Comparison of ENCODE assay signal across 24 mouse cellular contexts in genomic region chr1:155700886-155701285, GRCm38 (mm10). TPM values are rescaled to one million over a fixed set of nuclear protein-coding genes. Genes with fewer than 3 reads are reported as not detected.
A peak's percentile ranks its signal among the peaks of the same experiment; 100 is the strongest.
DNase-seq lines count a peak whose midpoint lies in the region; ATAC-seq lines count a peak whose summit lies in the region.
"Had no signal": no experiment of that assay in that cellular context is flagged by ENCODE, and none has a peak within 500 bp of the region (broad histone marks: within the 10 kb centered on the region; RNA-seq: fewer than 3 reads in every experiment).

No protein-coding gene starts in this region.

- H3K27ac ChIP-seq in heart, embryonic 12.5 days (ENCODE audit: poor library complexity, severe bottlenecking), result no peak overlapping the region
- no peak overlapping the region for H3K27ac ChIP-seq in midbrain, embryonic 11.5 days (ENCODE audit: low read depth, low read length)
- H3K27ac ChIP-seq in midbrain, embryonic 15.5 days, result no peak overlapping the region
- H3K27ac ChIP-seq: heart, embryonic 15.5 days; hindbrain, embryonic 12.5 days; kidney, postnatal 0 days; liver, embryonic 12.5 days; lung, embryonic 15.5 days; midbrain, embryonic 13.5 days; stomach, embryonic 15.5 days had no signal

- no peaks in the 10 kb centered on the region for H3K9me3 ChIP-seq in heart, embryonic 12.5 days (replicated peaks)
- H3K9me3 ChIP-seq in midbrain, embryonic 11.5 days (ENCODE audit: control insufficient read depth, low read length), result no peaks in the 10 kb centered on the region
- H3K9me3 ChIP-seq in midbrain, embryonic 15.5 days, result no peaks in the 10 kb centered on the region
- H3K9me3 ChIP-seq: heart, embryonic 15.5 days; hindbrain, embryonic 12.5 days; liver, embryonic 12.5 days; lung, embryonic 15.5 days; midbrain, embryonic 13.5 days; stomach, embryonic 15.5 days had no signal

- intact Hi-C loops in heart, postnatal 14 days (cut with DNase I), result no loop called here

- no peak overlapping the region for H3K4me2 ChIP-seq in heart, embryonic 12.5 days
- H3K4me2 ChIP-seq in midbrain, embryonic 11.5 days, result no peak overlapping the region
- H3K4me2 ChIP-seq in midbrain, embryonic 15.5 days, result no peak overlapping the region
- H3K4me2 ChIP-seq: heart, embryonic 15.5 days; hindbrain, embryonic 12.5 days; liver, embryonic 12.5 days; lung, embryonic 15.5 days; midbrain, embryonic 13.5 days; stomach, embryonic 15.5 days had no signal

- no peak for ATAC-seq in heart, embryonic 12.5 days (ENCODE audit: insufficient number of reproducible peaks, low FRiP score)
- ATAC-seq in midbrain, embryonic 11.5 days (ENCODE audit: low FRiP score), result no peak
- no peak for ATAC-seq in midbrain, embryonic 15.5 days (replicated peaks)
- ATAC-seq: forebrain, embryonic 16.5 days; liver, embryonic 12.5 days; midbrain, embryonic 13.5 days had no signal

- H3K4me1 ChIP-seq in heart, embryonic 12.5 days (replicated peaks), result peaks cover 13% of the 10 kb centered on the region
- no peaks in the 10 kb centered on the region for H3K4me1 ChIP-seq in midbrain, embryonic 11.5 days (ENCODE audit: control insufficient read depth, insufficient read depth, low read length)
- H3K4me1 ChIP-seq in midbrain, embryonic 15.5 days, result no peaks in the 10 kb centered on the region
- H3K4me1 ChIP-seq: heart, embryonic 15.5 days; liver, embryonic 12.5 days; stomach, embryonic 15.5 days had no signal

- H3K4me3 ChIP-seq in heart, embryonic 12.5 days, result no peak overlapping the region
- H3K4me3 ChIP-seq in midbrain, embryonic 11.5 days (ENCODE audit: low read depth, low read length), result no peak overlapping the region
- no peak overlapping the region for H3K4me3 ChIP-seq in midbrain, embryonic 15.5 days
- H3K4me3 ChIP-seq: heart, embryonic 15.5 days; hindbrain, embryonic 12.5 days; liver, embryonic 12.5 days; lung, embryonic 15.5 days; midbrain, embryonic 13.5 days; stomach, embryonic 15.5 days had no signal

- no peak overlapping the region for H3K9ac ChIP-seq in heart, embryonic 12.5 days
- no peak overlapping the region for H3K9ac ChIP-seq in midbrain, embryonic 11.5 days (ENCODE audit: low read length)
- no peak overlapping the region for H3K9ac ChIP-seq in midbrain, embryonic 15.5 days
- H3K9ac ChIP-seq: heart, embryonic 15.5 days; hindbrain, embryonic 12.5 days; liver, embryonic 12.5 days; lung, embryonic 15.5 days; midbrain, embryonic 13.5 days; stomach, embryonic 15.5 days had no signal

- DNase-seq in adrenal gland, postnatal 10 days, result peak; percentile 34
- DNase-seq in adrenal gland, adult (ENCODE audit: inconsistent age in 2 of 2, low spot score in 1 of 2), result no peak
- DNase-seq in heart, postnatal 14 days, result peak; percentile 23 to 28
- DNase-seq in midbrain, embryonic 11.5 days (ENCODE audit: low spot score, missing footprints), result peak; percentile 75
- peak; percentile 50 for DNase-seq in gonadal fat pad, adult 2 months (ENCODE audit: low read depth)
- DNase-seq in embryo, embryonic 11 days, result no peak
- DNase-seq: adrenal gland, postnatal 25 days; cerebellum, adult 9-11 months; left cerebral cortex, postnatal 4 days; retina, postnatal 1 day; spleen, adult 18-20 months had no signal

- H3K27me3 ChIP-seq in heart, embryonic 12.5 days (replicated peaks), result peaks cover 3% of the 10 kb centered on the region; the same call in 1 of the 2 replicates
- no peaks in the 10 kb centered on the region for H3K27me3 ChIP-seq in midbrain, embryonic 11.5 days (ENCODE audit: control insufficient read depth, insufficient read depth, low read length)
- no peaks in the 10 kb centered on the region for H3K27me3 ChIP-seq in midbrain, embryonic 15.5 days (replicated peaks)
- H3K27me3 ChIP-seq: CH12.LX; heart, embryonic 15.5 days; lung, embryonic 15.5 days; stomach, embryonic 15.5 days had no signal

- no peaks in the 10 kb centered on the region for H3K36me3 ChIP-seq in heart, embryonic 12.5 days
- H3K36me3 ChIP-seq in midbrain, embryonic 11.5 days (ENCODE audit: control insufficient read depth, insufficient read depth, low read length), result no peaks in the 10 kb centered on the region
- no peaks in the 10 kb centered on the region for H3K36me3 ChIP-seq in midbrain, embryonic 15.5 days (replicated peaks)
- H3K36me3 ChIP-seq: heart, embryonic 15.5 days; hindbrain, embryonic 12.5 days; liver, embryonic 12.5 days; lung, embryonic 15.5 days; midbrain, embryonic 13.5 days; stomach, embryonic 15.5 days had no signal

RNA-seq across cellular contexts. Expression of gene Lhx4, which starts 50.6 kb away (rescaled TPM):
- not detected for total RNA-seq in adrenal gland, postnatal 10 days (2021)
- not detected for total RNA-seq in heart, postnatal 14 days (2021)
- polyA plus RNA-seq in heart, embryonic 12.5 days (2016; fragmentation: Nextera tagmentation; extraction: Ambion mirVana), result not detected in 2 replicates
- 1.7 and 2.2 TPM in 2 replicates for polyA plus RNA-seq in midbrain, embryonic 11.5 days (2014; fragmentation: Nextera tagmentation; extraction: Ambion mirVana)
- 1.5 and 1.6 TPM in 2 replicates for polyA plus RNA-seq in midbrain, embryonic 15.5 days (2015; fragmentation: Nextera tagmentation; extraction: Ambion mirVana)
- polyA plus RNA-seq in gonadal fat pad, adult 2 months (2012; rRNA removed), result 0.32 and 0.43 TPM in 2 replicates
- total RNA-seq: CH12.LX; gastrocnemius, postnatal 4 days; left cerebral cortex, adult 18-20 months had no signal
- polyA plus RNA-seq: forebrain, embryonic 16.5 days; heart, embryonic 15.5 days; kidney, postnatal 0 days; liver, embryonic 12.5 days; lung, embryonic 15.5 days had no signal

Comparison
In these comparisons a context has a peak if more than half of its experiments do, and no peak if none do; other contexts are left out.
1. DNase-seq: peak in adrenal gland, postnatal 10 days (single experiment), heart, postnatal 14 days (2 of 2), midbrain, embryonic 11.5 days (single experiment) and gonadal fat pad, adult 2 months (single experiment); none in adrenal gland, adult (0 of 2) and embryo, embryonic 11 days (single experiment).